Mouse (Mus musculus): Measurements from ENCODE around the gene Olfr988. TPM values are rescaled to one million over a fixed set of nuclear protein-coding genes. Genes with fewer than 3 reads are reported as not detected.
"Not testable (repeated sequence)": the region's sequence is repeated elsewhere in the genome, so short reads cannot be mapped to it uniquely, and the experiment has no call there.

Olfr988 gene
- total RNA-seq (2021): not detected

DNA sequence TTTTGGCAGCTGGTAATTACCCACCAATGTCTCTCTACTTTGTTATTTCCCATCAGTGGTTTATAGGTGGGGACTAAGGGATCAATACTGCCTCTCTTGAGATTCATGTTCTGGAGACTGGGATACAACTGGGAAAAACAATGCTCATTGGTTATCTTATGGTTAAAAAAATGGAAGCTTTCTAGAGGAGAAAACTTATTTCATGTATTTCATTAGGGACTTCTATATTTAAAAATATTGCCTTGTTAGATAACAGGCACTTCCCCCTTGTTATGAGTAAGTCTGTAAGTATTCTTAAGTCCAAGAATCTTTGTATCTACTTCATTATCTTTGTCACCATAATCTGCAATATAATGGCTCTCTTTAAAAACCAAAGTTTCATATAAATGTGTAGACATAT lies at the start of gene Olfr988:
Gene Olfr988 (minus strand): TSS at position 101 of the 400 bp plus-strand sequence.
- DNase-seq; intact Hi-C loops (cut with DNase I): not testable (repeated sequence)

DNA sequence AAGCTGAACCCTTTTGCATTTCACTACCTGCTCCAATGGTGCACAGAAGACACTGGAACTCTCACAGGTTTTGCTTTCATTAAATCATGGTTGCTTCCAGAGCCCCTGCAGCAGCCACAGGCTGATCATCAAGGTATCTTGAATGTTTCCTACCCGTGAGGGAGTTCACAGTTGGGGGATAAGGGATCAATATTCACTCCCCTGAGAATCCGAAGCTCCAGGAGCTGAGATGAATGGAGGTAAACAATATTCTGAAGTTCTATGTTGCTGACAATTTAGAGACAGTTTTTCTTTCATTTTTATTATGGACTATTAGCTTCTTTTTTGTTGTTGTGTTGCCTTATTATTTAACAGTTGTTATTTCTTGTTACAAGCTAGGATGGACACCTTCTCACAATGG lies 46.3 kb upstream of the Olfr988 start, which contains the start of gene Olfr992:
Gene Olfr992 (minus strand): TSS at position 101 of the 400 bp plus-strand sequence.
- intact Hi-C loops (cut with DNase I): no loop called here

DNA sequence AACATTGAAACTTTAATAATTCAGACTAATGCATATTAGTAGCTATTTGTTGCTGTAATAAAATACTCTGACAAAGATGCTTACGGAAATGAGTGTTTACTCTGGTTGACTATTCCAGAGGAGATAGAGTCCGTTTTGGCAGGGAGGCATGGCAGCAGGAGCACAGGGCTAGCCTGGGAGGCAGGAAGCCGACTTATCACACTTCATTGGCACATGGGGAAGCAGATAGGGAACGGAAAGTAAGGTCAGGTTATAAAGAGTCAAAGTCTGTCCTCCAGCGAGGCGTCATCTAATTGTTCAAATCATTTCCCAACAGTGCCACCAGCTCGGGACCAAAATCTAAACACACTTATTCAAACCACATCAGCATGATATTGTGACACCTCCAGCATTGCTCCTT lies 23.1 kb downstream of the Olfr988 start:
- intact Hi-C loops (cut with DNase I): no loop called here
- DNase-seq: no peak

More for the DNA sequence above, 46.3 kb upstream of the Olfr988 start, which contains the start of gene Olfr992:
- DNase-seq: no peak

DNA sequence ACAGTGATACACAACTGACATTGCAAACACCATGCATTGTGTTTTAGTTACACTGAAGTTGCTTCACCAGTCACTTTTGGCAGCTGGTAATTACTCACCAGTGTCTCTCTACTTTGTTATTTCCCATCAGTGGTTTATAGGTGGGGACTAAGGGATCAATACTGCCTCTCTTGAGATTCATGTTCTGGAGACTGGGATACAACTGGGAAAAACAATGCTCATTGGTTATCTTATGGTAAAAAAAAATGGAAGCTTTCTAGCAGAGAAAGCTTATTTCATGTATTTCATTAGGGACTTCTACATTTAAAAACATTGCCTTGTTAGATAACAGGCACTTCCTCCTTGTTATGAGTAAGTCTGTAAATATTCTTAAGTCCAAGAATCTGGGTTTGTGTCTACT lies 23.8 kb downstream of the Olfr988 start, which contains the start of gene Olfr987:
Gene Olfr987 (minus strand): TSS at position 101 of the 400 bp plus-strand sequence.
- DNase-seq; intact Hi-C loops (cut with DNase I): not testable (repeated sequence)

DNA sequence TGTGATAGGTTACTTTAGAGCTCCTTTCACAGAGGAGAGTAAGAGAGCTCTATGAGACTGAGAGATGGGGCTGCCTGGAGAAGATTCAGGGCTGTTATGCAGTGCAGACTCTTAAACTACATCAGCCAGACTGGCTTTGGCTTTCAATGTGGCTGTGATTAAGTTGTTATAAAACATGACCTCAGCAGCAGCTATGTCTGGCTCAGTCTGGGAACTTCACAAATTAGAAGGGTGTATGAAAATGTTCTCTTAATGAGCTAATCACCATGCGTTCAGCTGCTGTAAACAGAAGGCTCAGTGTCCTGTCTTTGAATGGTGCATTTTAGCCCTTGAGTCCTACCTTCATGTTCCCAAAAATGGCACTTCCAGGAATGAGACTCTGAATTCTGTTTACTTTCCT lies 43.9 kb downstream of the Olfr988 start:
- intact Hi-C loops (cut with DNase I): no loop called here
- DNase-seq: no peak

Other genes starting within 250 kb of the Olfr988 start
- gene Aplnr, start 227.0 kb downstream of the Olfr988 start, total RNA-seq (2021): 10 to 100 TPM; 27.9 to 28.4 TPM
- 10 to 100 TPM; 53.3 to 54.1 TPM for gene Lrrc55, start 166.0 kb downstream of the Olfr988 start, total RNA-seq (2021)
- not detected for gene Olfr987, start 23.9 kb downstream of the Olfr988 start, total RNA-seq (2021)
- not detected for gene Olfr992, start 46.2 kb upstream of the Olfr988 start, total RNA-seq (2021)
- gene Olfr993, start 51.6 kb upstream of the Olfr988 start, total RNA-seq (2021): not detected
- not detected for gene Olfr994, start 73.2 kb upstream of the Olfr988 start, total RNA-seq (2021)
- gene Olfr995, start 80.4 kb upstream of the Olfr988 start, total RNA-seq (2021): not detected
- under 1 TPM; 0.24 to 0.38 TPM for gene 4833423E24Rik, start 155.8 kb upstream of the Olfr988 start, total RNA-seq (2021)
- not detected for gene Olfr996, start 216.0 kb upstream of the Olfr988 start, total RNA-seq (2021)
- not detected for gene Olfr998, start 225.7 kb upstream of the Olfr988 start, total RNA-seq (2021)
- gene Olfr1000, start 248.7 kb upstream of the Olfr988 start, total RNA-seq (2021): not detected

All from left cerebral cortex, postnatal 4 days (tissue).